Mouse (Mus musculus) urinary bladder, postnatal 4 days (tissue): ENCODE data around the gene Hcfc2.

Experiments
- DNase-seq, 2 experiments: peaks; one replicate each; pipeline ENCODE4 v3.0.0; 2021 to 2022; ENCODE audit warnings: low spot score in 2 of 2

Gene Hcfc2

DNA sequence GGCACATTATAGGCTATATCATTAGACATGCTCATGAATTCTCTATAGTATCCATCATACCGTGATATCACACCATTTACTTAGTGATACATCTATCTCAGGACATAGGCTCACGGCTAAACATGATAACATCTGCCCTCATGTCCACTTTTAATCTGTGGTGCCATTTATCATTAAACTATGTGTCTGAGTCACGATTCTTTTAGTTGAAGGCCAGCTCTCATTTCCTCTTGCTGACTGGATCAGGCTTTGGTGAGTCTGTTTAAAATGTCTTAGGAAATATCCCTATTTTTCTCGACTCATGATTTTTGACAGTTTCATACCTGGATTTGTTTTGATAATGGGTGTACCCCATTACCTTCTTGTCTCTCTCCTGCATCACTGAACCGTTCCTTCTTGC, at the start of gene Hcfc2:
Gene Hcfc2, plus strand, starts transcription at position 205 of the 400 bp plus-strand sequence.
- DNase-seq, result no peak

DNA sequence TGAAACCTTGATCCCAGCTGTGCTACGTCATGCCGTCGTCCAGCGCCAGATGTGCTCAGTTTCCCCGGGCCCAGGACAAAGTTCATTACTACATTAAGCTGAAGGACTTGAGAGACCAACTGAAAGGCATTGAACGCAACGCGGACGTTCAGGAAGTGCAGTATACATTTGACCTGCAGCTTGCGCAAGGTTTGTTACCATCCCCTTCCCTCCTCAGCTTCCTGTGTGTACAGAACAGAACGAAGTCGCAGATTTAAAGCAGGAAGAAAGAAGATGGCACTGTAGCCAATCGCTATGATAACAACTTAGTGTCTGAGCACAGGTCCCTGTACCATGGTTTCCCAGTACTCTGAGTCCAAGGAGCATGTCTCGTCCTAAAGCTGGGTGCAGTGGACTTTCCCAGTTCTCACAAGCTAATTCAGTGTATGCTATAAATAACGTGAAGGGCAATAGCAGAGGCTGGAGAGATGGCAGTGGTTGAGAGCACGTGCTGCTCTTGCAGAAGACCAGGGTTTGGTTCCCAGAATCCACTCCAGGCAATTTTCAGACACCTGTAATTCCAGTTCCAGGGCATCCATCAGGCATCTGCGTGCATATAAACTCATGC, 48.7 kb upstream of the Hcfc2 start:
- no peak for DNase-seq

DNA sequence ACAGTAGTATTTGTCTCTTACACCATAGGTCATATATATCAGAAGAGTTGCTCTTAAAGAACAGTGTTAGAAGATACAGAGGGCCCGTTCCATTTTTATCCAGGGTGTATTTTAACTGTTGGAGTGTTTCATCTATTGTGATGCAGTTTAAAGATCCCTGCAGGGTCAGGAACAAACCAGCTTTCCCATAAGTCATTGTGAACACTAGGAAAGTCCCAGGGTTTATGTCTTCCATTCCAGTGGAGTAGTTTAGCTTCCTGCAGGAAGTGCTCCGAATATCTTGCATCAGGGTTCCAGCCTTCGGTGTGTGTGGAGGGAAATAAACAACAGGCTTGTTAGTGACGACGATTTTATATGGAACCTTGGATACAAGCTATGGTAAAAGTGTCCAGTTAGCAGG, 44.7 kb upstream of the Hcfc2 start:
- DNase-seq, result no peak

GRCm38 (mm10) chr10:82652625-82653024, 43.3 kb upstream of the Hcfc2 start:
- DNase-seq, result no peak

DNA sequence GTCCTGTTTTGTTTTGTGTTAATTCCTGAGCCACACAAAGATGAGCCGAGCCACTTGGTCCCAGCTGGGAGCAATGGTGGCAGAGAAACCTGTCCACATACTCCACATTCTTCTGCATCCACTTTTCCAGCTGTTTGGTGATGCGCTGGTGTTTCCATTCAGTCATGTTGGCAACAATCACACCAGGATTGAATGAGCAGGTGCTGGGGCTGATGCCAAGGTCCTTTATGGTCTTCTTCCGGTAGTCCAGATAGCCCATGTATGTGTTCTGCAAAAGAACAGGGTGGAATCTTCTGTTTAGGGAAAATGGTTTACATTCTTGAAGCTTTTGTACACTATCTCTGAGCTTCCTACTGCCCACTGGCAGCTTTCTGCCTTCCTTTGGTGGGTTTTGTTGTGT, 41.4 kb upstream of the Hcfc2 start:
- no peak for DNase-seq

GRCm38 (mm10) chr10:82661820-82662219, 34.1 kb upstream of the Hcfc2 start:
- DNase-seq, result no peak

DNA sequence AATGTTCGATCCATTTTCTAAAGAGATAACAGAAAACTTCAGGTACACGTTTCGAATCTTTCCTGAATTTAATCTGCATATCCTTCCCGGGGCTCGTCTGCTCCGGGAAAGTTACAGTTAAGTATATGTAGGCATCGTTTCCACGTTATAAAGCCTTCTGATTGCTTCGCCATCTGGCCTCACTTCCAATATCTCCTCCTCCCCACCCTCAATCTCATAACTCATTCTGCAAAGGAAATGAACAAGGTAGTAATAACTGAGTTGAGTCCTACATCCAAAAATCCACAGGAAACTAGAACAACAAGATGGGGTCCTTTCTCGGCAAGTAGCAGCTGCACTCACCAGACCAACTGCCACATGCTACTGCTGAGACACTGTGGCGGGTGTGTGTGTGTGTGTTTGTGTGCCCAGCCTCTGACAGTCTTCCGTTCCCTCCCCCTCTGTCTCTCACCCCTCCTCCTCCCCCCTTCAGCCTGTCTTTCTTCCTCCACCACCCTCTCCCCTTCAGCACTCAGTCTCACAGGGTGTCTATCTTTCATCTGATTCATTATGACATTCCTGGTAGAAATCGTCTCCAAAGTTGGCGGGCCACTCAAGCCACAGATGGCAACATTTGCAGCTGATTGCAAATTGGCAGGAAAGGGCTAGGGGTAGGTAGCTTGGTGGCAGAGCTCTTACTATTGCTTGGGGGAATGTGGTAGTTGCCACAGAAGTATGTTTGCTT, 33.5 kb upstream of the Hcfc2 start:
- no peak for DNase-seq

- no peak for DNase-seq
Observed at GRCm38 (mm10) chr10:82663289-82663688, 32.7 kb upstream of the Hcfc2 start.

GRCm38 (mm10) chr10:82665951-82666350, 30.0 kb upstream of the Hcfc2 start:
- no peak for DNase-seq

GRCm38 (mm10) chr10:82666436-82667234, 29.3 kb upstream of the Hcfc2 start:
- peak; percentile 69 to 88 for DNase-seq

DNA sequence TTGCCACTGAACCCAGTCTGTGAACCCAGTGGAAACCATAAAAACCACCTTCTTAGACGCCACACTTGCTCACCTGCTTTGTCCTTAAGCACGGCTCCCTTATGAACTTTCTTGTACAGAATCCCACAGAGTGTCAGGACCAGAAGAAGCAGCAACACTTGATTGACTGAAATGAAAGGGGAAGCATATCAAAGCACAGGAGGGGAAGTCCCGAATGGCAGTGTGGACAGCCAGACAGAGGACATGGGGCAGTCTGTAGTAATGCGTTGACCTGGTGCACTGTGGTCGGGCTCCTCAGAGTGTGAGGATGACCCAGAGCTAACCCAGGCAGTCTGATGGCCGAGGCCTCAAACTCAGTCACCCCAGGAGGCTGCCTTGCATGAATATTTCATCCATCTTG, 25.8 kb upstream of the Hcfc2 start:
- DNase-seq, result no peak

GRCm38 (mm10) chr10:82676949-82677348, 19.0 kb upstream of the Hcfc2 start:
- no peak for DNase-seq

DNA sequence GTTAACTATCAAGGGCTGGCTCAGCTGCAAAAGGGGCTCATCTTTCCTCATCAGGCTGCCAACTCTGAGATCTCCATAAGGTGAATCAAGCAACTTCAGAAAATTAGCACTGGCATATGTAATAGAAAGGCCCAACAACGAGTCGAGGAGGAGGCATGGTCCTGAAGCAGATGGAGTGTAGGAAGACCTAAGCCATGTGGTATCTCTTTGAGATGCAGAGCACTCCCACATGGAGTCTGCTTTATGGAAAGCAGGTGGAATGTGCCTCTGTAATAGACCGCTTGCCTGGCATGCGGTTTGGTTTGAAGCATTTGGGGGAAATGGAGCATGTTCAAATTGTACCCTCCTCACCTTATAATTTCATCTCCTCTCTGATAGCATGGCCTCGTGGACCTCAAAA, 15.2 kb upstream of the Hcfc2 start:
- DNase-seq, result no peak

DNA sequence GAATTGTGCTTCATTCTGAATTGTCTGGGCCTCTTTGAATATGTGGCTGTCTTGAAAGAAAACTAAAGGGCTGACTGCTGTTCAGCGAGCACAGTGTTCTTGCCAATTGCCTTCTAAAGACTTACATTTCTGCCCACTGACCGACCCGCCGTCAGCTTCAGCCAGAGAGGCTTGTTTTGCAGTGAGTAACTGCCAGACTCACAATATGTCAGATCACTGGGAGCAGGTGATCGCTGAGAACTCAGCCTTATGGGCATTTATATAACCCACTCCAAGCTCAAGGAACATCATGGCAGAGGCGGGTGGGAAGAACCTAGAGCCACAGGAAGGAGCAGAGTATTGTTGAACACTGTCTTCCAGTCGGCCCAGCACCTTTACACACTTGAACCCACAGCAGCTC, 14.3 kb upstream of the Hcfc2 start:
- DNase-seq, result no peak

- DNase-seq, result no peak
Observed at GRCm38 (mm10) chr10:82685440-82685839, 10.5 kb upstream of the Hcfc2 start.

DNA sequence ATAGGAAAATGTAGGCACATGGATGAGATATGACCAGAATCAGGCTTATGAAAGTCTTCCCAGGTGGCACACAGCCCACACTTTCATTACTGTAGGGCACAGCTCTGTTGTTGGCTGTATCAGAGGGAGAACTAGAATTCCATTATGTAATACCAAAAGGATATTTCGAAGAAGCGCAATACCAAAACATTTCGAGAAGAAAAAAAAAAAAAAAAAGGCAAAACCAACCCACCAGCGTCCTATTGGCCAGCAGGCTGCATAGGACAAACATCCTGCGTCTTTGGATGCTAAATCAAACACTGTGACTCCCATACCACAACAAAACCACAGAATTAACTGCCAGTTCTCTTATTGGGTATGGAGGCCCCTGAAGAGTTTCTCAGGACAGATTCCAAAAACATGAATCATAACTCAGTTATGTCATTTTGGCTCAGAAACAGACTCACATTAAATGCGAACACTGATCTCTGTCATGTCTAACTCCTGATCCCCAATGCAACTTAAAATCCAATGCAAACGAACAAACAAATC, 6.2 kb upstream of the Hcfc2 start:
- DNase-seq, result no peak

GRCm38 (mm10) chr10:82690494-82690893, 5.5 kb upstream of the Hcfc2 start, which contains the start of gene Glt8d2:
Glt8d2 (minus strand) TSS chr10:82690650.
- peak; percentile 64 to 76 for DNase-seq

DNA sequence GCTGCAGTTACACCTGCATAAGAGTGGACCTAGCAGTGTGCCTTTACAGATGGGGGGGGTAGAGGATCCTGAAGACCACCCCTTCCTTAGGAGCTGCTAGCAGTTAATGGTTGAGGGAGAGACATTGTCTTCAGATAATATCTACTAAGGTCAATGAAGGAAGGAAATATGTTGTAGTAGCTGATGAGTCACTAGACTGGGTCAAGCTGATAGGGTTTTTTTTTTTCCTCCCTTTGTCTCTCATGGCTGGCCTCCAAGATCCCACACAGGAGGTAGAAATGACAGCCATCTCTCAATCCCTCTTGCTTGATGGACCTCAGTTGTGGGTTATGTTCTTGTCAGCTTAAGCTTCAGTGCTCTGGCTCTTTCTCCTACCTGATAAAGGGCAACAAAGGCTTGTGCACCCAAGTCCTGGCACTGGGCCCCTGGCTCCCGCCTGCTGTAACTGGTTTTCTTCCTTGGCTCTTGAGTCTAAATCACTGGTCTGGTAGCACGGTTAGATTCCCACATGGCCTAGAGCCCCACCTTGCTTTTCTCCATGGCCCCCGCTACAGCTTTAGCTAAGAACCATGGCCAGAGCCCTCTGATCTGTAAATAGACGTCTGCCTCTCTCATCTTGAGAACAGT, 606 bp downstream of the Hcfc2 start:
- DNase-seq, result no peak

GRCm38 (mm10) chr10:82697305-82697898, 1.4 kb downstream of the Hcfc2 start:
- DNase-seq, result no peak

GRCm38 (mm10) chr10:82698712-82699261, 2.8 kb downstream of the Hcfc2 start:
- DNase-seq, result peak; percentile 84 to 91

GRCm38 (mm10) chr10:82699296-82699941, 3.5 kb downstream of the Hcfc2 start:
- DNase-seq, result peak in 1 of 2 experiments; percentile 63
